Mouse (Mus musculus) right cerebral cortex, postnatal 36 days (tissue): ENCODE measurements around the gene Rtel1.
A peak's percentile ranks its signal among the peaks of the same experiment; 100 is the strongest.

Experiments
- DNase-seq, 2 experiments: peaks; one replicate each; pipeline ENCODE4 v3.0.0; 2022; ENCODE audit warnings: low spot score in 2 of 2, mixed read lengths in 1 of 2

Rtel1 gene

DNA sequence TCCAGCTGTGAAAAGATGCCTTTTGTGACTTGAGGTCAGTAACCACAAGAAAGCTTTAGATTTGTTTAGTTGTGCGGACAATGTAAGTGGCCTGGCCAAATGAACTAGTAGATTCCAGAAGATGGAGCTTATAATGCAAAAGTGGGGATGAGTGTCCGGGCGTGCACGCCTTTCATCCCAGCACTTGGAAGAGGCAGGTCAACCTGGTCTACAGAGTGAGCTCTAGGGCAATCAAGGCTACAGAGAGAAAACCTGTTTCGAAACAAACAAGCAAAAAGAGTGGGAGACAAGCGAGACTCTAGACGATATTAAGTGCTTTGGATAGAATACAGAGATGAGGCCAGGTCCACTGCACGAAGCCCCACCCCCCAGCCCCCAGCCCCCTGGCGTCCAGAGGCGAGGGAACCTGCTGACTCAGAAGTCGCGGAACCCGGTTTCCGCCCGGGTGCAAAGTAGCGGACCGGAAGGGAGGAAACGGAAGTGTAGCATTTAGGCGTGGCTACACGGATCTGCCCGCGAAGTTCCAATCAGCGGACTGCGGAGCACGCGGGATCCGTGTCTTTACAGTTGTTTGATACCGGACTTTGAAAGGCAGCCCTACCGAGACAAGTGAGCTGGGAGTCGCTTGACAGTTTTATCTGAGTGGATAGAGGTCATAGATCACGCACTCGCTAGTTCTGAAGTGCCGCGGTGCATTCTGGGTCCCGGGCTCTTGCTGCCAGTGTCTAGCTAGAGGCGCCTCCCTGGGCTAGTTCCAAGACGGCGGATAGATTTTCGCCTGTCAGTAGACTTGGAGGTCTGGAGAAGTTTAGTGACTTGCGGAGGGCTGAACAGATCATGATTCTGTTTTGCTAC lies at the start of gene Rtel1:
Gene Rtel1, plus strand, starts transcription at position 492 of the 855 bp plus-strand sequence.
- peak; percentile 68 to 74 for DNase-seq

- DNase-seq: no peak
Observed at GRCm38 (mm10) chr2:181272092-181272491, 47.4 kb upstream of the Rtel1 start.

DNA sequence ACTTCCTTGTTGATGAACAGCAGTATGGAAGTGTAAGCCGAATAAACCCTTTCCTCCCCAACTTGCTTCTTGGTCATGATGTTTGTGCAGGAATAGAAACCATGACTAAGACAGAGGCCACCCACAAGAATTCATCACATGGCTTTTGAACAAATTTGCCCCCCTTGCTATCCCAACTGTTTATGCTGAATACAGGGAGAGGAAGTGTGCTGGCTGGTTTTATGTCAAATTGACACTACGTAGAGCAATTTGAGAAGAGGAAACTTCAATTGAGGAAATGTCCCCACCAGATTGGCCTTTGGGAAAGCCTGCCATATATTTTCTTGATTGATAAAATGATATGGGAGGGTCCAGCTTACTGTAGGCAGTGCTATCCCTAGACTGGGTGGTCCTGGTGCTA lies 45.7 kb upstream of the Rtel1 start:
- no peak for DNase-seq

GRCm38 (mm10) chr2:181274639-181275038 lies 44.9 kb upstream of the Rtel1 start:
- DNase-seq: no peak

DNA sequence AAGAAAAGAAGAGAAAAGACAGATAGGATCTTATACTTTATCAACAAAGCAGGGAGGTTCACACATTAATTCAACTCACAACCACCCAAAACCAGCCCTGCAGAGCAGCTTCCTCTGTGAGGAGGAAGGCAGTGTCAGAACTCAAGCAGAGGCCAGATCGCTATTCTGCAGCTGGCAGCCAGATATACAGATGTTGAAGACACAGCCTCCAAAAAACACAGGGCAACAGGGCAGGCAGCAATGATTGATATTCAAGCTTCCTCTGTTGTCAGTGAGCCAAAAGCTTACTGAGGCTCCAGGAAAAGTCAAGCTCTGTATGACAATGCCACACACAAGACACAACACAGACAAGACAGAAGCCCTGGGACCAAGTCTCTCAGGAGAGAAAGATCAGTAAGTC lies 42.8 kb upstream of the Rtel1 start:
- DNase-seq: no peak

DNA sequence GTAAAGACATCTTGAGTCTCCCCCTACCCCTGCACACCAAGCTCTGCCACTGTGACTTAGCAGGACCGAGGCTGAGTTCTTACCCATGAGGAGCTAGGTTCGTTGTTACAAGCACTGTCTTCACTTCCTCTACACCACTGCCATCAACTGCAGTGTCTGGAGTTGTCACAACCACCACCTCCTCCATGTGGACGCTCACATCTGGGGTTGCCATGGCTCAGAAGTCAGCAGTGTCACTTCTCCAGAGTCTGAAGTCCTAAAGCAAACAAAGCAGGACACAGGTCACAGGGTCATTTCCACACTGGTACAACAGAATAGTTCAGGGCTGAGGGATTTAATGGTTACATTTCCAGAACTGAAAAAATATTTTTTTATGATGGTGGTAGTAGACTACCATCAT lies 41.7 kb upstream of the Rtel1 start:
- no peak for DNase-seq

DNA sequence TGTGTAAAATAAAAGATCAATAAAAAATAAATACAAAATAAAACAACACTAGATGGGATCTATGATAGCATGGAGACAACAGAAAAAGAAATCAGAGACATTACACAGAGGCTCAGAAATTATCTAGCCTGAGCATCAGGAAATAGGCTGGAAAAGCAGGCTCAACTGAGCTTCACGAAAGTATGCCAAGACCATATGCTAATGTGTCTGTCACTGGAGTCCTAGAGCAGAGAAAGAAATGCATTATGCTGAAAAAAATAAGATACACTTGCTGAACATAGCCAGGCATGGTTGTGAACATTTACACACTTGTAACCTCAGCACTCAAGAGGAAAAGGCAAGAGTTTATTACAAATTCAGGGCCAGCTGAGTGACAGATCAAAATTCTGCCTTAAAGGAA lies 39.6 kb upstream of the Rtel1 start:
- DNase-seq: no peak

DNA sequence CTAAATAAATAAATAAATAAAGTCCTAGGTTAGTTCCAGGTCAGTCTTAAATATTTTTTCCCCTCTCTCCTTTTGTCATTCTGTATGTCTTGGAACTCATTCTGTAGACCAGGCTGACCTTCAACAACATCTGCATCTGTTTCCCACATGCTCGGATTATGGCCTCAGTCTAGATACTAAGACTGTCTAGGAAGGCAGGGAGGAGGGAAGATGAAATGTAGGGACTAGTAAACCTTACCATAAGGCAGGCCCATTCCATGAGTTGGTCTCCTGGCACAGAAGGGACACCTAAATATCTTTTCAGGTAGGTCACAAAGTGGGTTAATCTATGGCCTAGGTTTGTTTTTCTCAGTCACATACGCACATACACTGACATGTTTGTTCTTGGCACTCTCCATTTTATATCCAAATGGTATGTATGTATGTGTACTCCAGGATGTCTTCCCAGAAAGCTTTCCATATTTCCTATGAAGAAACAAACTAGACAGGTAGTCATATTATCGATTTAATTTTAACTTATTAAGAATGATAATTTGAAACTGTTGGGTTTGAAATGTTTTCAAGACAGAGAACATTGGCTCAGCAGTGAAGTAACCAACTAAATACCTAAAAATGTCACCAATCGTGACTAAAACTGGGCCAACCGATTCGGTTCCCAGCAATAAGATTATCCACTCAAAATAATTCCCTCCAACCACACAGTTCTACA lies 32.8 kb upstream of the Rtel1 start:
- DNase-seq: no peak

GRCm38 (mm10) chr2:181287338-181287957 lies 32.1 kb upstream of the Rtel1 start:
- DNase-seq: peak; percentile 59 to 66

GRCm38 (mm10) chr2:181287958-181288350 lies 31.6 kb upstream of the Rtel1 start, which contains the start of gene Gmeb2:
Gene Gmeb2, minus strand, starts transcription at chr2:181288035.
- peak; percentile 91 to 92 for DNase-seq

DNA sequence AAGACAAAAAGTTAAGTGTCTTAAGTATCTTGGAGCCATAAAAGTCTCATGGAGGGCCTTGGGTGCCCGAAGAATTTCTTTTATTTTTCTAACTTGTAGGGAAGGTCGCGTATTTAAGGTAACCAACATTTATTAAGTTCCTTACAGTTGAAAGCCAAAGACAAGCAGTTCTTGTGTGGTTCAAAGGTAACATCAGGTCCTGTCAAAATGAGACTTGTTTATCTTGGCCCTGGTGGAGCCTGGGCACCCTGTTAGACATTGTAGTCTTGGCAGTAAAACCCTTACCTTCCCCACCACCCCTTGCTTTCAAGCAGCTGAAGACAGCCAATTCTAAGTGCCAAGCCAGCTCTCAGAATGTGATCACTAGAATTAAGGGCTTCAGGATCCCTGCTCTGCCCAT lies 30.8 kb upstream of the Rtel1 start:
- no peak for DNase-seq

GRCm38 (mm10) chr2:181290937-181291336 lies 28.6 kb upstream of the Rtel1 start:
- no peak for DNase-seq

- DNase-seq: no peak
Observed at GRCm38 (mm10) chr2:181302041-181302440, 17.5 kb upstream of the Rtel1 start.

GRCm38 (mm10) chr2:181304944-181305343 lies 14.6 kb upstream of the Rtel1 start:
- no peak for DNase-seq

DNA sequence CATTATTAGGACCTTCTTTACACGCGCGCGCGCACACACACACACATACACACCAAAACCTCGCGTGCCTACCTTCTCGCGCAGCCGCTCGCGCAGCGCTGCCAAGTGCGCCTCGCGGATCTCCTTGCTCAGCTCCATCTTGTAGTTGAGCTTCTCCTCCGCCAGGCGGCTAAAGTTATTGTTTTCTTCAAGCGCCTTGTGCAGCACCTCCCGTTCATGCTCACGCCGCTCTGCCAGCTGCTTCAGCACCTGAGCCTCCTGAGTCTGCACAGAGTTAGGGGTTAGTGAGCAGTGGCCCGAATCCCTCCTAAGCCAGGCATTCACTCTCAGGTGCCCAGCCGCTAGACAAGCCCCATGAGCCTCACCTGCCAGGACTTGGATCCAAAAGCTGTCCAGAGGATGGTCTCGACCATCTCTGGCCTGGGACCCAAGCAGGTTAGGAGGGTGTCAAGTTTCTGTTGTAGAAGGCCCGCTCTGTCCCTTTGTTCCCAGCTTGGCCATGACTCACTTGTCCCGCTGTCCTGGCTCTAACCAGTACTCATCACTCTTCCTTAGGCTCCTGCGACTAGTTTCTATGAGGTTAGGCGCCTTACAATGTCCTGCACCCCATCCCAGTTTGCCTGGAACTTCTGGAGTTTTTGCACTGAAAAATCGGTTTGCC lies 12.3 kb upstream of the Rtel1 start:
- DNase-seq: peak; percentile 52 to 61

GRCm38 (mm10) chr2:181312435-181312834 lies 7.1 kb upstream of the Rtel1 start:
- DNase-seq: no peak

DNA sequence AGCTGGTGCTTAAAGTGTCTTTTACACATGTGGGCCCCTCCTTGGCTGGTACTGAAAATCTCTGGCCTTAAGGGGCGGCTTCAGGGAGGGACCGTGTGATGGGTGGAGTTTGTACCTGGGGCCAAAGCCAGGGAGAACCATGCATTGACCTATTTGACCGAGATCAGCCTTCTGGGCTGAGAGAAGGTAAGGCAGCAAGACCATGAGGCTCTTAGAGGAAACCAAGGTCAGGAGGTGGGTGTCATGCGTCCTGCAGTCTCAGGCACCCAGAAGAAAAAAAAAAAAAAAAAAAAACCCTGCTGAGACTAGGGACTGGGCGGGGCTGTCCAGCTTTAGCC lies 6.6 kb upstream of the Rtel1 start:
- DNase-seq: no peak

GRCm38 (mm10) chr2:181313344-181314079 lies 6.0 kb upstream of the Rtel1 start:
- DNase-seq: peak in 1 of 2 experiments; percentile 23

DNA sequence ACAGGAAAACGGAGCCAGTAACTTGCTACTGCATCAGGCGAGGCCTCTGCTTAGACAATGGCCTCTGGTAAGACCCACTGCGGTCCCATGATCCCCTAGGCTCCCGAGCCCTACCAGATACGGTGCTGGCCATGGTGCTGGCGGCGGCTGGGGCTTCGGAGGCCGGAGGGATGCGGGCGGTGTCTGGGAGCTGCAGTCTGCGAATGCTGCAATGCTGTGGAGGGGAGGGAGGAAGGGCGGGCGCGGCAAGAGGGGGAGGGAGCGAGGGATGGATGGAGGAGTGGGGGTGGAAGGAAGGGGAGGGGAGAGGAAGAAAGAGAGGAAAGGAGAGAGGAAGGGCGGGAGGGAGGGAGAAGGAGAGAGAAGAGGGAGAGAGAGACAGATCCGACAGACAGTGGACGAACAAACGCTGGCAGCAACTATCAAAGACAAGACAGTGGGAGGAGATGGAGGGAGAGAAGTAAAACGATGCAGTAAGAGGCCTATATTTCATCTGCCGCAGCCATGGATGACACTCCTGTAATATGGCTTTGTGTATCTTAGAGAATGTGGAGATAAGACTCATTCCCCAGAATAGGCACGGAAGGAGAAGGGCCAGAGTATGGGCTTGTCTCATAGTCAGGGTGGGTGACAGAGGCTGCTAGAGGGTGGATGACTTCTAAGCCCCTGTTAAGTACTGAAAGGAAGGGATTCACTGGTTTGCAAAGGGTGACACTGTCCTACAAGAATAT lies 5.3 kb upstream of the Rtel1 start, which contains the start of gene Stmn3:
Gene Stmn3, minus strand, starts transcription at position 421 of the 731 bp plus-strand sequence.
- DNase-seq: peak; percentile 40 to 59

GRCm38 (mm10) chr2:181320103-181320499 lies 562 bp downstream of the Rtel1 start:
- no peak for DNase-seq

- DNase-seq: no peak
Observed at GRCm38 (mm10) chr2:181322136-181322535, 2.6 kb downstream of the Rtel1 start.
